Mouse (Mus musculus): ENCODE results near the gene Rer1.

Rer1 gene

DNA sequence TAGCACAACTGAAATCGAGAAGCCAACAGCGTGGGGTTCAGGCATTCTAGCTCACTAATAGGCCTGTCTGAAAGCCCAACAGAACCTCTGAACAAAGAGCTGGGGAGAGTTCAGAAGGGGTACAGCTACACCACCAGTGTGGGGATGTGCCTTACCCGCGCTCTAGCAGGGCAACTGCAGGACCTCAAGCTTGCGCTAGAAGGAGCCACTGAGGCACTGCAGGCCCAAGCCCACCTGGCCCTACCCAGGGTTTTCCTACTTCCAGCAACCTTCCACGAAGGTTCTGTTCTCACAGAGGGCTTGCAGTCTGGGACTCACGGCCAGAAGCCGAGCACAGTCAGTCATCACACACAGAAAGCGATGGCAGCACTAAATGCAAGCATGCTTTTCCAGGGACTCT, 11.0 kb downstream of the Rer1 start:
- no peak for DNase-seq (ENCODE audit: low spot score in 2 of 2)

DNA sequence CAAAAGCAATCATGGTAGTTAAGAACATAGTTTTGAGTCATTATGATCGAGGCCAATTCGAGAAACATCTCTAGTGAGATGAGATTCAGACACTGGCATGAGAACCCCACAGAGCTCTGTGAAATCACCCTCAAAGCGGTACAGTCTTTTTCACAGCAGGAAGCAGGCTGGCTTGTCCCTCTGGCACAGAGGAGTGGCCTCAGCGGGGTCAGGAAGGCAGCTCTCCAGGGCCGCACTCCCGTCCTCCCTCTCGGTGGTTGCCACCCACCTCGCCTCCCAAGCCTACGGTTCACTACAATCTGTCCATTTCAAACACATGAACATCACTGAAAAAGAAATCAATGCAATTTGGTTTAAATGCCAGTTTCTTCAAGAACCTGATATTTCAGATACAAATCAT, 11.8 kb downstream of the Rer1 start:
- no peak for DNase-seq (ENCODE audit: low spot score in 2 of 2)

DNA sequence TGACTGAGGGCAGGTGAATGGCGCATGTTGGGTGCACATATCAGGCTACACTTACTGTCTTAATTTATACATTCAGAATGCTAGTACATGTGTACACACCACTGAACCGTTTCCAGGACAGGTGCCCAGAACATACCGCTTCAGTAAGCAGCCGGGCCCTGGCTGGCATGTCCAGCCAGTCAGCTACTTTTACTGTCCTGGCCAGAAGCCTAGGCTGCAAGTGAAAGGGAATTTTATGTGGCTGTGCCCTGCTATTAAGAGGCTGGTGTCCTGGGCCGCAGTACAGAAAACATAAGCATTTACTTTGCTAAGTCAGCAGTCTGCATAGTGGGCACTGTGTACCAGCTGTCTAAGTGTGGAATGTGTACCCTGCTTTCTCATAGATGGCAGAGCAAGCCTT, 15.3 kb downstream of the Rer1 start:
- no peak for DNase-seq (ENCODE audit: low spot score in 2 of 2)

DNA sequence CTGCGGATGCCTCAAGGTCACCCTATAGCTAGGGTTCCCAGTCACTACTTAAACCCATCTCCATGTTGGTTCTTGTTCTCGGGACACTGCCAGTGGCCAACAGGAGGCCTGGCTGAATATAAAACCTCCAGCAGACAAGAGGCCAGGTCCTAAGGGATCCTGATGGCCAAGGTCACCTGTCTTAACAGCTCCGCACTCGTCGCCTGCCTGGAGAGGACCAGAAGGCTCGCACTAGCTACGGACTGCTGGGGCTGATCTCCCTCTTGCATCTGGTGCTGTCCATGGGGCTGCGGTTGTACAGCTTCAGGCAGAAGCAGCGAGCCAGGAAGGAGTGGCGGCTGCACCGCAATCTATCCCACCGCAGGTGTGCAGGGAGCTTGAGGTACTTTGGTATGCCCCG, 16.0 kb downstream of the Rer1 start:
- no peak for DNase-seq (ENCODE audit: low spot score in 2 of 2)

DNA sequence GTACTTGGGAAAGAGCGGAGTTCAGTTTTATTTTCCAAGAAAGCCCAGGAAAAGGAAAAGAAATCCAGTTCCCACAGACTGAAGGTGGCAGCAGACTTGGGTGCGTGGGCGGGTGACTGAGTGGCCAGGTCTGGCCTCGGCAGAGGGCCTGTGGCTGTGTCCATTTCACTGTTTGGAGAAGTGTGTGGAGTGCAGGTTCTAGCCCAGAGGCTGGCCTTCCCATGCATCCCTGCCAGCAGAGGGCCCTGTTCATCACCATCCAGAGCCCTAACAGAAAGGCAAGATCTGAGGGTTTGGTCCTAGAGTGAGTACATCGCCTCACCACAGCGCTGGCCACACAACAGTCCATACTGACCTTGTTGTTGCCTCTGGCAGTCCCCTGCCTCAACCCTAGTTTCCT, 17.0 kb downstream of the Rer1 start:
- DNase-seq (ENCODE audit: low spot score in 2 of 2), result no peak

DNA sequence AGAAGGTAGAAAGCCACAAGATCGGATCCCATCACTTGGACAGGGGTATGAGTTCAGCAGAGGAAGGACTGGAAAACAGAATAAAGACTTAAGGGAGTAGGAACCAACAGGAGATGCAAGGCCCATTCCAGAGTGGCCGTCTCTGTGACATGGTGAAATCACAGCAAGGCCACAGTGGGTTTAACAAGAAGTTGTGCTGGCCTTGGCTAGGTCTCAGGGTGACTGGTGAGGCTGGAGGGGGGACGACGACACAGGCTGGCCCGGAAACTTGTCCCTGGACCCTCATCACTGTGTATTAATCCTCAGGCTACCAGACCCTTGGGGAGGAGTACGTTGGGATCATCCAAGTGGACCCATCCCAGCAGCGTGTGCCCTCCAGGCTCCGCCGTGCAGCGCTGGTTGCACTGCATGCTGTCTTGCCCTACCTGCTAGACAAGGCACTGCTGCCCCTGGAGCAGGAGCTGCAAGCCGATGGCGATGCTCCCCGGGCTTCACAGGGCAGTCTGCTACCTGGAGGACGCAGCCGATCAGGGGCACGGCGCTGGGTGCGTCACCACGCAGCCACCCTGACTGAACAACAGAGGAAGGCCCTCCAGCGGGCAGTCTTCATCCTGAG, 17.7 kb downstream of the Rer1 start:
- no peak for DNase-seq (ENCODE audit: low spot score in 2 of 2)

DNA sequence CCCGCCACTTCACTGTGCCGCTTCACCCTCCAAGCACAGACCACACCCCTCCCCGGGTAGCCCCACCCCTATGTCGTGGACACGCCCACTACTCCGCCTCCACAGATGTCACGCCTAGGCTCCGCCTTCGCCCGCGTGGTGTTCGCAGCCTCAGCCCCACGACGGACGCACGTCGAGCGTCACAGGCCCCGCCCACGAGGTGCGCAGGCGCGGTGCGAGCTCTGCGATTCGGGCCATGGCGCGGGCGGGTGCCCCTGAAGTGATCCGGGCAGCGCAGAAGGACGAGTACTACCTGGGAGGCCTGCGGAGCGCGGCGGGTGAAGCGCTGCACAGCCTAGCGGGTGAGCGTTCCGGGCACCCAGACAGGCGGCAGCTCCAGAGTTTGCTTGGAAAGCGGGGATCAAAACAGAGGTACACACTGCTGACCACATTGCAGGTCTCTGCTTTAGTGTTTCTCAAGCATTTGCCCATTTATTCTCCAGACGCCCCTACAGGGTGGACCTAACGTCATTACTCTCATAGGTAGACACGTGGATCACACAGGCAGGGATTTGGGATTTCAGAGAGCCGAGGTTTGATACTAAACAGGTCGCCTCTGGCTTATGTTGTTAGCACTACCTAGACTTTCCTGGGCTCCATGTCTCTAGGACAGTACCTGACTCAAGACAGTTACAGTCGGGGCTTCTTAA, 19.2 kb downstream of the Rer1 start, which contains the start of gene Pex10:
TSS of gene Pex10 (plus strand) at position 183 of the 689 bp plus-strand sequence.
- peak; percentile 96 for DNase-seq (ENCODE audit: low spot score in 2 of 2)

DNA sequence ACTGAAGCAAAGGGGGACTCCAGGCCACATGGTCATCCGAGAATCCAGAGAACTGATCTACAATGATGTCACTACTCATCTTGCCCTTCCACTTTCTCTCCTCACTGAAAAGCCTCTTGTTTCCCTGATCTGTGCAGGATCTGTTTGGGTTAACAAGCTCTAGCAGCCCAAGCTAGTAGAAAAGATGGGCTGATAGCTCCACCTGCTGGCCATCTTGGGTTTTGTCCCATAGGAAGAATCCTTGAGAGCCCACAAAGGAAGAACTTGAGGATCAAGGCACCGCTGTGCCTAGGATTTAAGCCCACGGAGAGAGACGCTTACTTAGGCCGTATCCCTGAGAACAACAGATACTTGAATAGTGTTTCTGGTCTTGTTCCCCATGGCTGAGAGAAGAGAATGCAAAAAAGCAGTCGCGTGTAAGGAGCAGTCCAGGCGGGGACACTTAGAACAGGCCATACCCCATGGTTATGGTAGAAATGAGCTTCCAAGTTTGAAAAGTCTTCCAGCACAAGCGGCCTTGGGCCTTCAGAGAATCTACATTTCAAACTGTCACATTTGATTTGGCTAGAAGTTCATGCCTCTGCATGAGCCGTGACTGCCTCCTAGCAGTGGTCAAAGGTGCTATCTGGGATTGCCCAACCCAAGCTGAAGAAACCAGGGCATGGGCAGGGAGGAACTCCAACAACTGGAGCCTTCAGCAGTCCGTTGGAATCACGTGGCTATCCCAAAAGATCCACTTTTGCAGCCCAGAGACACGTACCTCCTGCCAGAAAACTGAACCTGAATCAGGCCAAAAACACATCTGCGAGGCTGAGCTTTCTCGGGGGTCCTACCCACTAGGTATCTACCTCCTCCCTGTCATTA, 20.0 kb downstream of the Rer1 start:
- DNase-seq (ENCODE audit: low spot score in 2 of 2), result peak; percentile 78 to 91

DNA sequence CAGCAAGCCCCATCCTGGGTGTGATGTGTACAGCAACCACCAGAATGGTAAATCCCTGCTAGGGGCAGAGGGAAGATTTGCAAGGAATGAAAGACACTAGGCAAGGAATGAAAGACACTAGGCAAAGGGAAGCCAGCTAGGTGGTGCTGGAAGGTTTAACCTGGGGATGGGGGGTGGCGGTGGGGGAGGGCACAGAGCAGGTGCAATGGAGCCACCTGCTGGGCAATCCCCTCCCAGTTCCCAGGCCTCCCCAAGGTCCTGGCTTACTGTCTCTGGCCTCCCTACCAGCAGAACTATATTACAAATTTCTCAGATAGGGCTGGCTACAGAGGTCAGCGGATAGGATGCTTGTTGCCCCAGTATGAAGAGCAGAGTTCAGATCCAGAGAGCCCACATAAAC, 21.7 kb downstream of the Rer1 start:
- no peak for DNase-seq (ENCODE audit: low spot score in 2 of 2)

DNA sequence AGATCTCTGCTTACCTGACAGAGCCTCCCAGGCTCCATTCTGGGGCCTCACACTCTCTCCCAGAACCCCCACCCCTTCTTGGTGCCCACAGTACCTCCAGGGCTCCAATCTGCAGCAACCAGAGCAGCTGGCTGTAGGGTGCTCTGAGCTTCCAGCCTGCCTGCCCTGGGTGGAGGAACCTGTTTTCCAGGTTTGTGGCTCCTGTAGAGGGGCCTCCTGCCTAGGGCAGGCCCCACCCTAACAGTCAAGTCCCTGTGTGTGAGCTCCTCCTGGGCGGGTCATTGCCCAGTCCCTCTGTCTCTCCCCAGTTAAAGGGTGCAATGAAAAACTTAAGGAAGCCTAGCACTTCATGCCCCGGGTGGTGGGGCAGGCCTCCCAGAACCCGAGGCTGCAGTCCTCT, 22.3 kb downstream of the Rer1 start:
- DNase-seq (ENCODE audit: low spot score in 2 of 2), result no peak

DNA sequence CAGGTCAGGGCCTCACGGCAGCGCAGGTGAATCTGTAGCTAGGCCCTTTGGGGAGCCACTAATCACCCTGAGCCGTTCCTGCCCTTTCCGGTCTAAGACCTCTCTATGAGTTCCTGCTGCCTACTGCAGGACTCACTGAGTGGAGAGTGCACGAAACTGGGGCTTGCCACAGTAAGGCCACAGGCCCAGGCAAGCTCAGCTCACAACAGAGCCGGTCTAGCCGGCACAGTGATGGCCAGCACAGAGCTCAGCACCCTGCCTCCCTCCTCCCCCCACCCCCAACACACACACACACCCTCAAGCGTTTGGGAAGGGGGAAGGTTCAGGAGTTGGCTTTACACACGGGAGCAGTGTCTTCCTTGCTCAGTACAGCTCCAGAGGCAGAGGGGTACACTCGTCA, 27.9 kb downstream of the Rer1 start:
- no peak for DNase-seq (ENCODE audit: low spot score in 2 of 2)

DNA sequence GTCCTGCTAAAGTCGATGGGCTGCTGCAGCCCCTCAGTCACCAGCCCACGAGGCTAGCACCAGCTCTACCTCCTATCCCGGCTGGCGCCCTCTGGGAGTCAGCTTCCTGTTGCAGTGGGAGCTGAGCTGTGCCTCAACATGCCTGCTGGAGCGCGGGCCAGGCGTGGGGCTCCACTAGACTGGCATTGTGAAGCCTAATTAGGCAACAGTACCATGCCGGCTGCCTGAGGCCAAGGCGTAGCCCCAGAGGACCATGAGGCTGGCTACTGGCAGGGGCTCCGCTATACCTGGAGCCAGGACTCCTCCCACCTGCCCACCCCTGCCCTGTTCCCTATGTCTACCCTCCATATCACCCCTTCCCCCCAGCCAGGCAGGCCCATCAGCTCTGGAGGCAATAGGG, 29.5 kb downstream of the Rer1 start, which contains the start of gene Plch2:
TSS of gene Plch2 (minus strand) at position 61 of the 400 bp plus-strand sequence.
- DNase-seq (ENCODE audit: low spot score in 2 of 2), result no peak

DNA sequence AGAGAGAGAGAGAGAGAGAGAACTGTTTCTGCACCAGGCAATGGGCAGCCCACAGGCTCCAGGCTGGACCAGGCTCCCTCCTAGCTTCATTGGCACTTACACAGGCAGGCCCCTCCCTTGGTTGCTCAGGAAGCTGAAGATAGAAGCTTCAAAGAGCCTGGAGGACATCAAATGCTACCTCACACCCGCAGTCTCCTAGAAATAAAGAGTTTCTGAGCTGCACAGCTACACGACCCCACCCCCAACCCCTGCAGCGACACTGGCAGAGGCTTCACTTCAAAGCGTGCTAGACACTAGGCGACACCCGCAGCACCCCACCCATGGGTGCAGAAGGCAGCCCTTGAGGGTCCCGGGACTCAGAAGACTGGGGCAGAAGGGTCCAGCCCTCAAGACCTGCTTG, 36.1 kb downstream of the Rer1 start:
- no peak for DNase-seq (ENCODE audit: low spot score in 2 of 2)

DNA sequence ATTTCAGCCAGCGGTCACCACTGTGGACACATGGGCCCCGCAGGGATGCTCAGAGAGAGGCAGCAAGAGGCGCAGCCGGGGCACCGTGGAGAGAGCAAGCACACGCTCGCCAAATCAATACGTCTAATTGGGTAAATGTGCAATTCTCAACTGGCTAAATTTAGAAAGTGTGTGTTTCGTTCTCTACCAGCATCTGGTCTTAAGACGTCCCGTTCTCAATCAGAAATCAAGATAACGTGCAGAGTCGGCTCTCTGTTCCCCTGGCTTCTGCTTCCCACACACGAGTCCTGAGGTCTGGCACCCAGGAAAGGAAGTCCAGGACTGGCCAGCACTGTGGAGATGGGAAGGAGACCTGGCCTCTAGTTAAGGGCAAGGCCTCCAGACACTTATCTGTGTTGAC, 39.5 kb downstream of the Rer1 start:
- DNase-seq (ENCODE audit: low spot score in 2 of 2), result no peak

DNA sequence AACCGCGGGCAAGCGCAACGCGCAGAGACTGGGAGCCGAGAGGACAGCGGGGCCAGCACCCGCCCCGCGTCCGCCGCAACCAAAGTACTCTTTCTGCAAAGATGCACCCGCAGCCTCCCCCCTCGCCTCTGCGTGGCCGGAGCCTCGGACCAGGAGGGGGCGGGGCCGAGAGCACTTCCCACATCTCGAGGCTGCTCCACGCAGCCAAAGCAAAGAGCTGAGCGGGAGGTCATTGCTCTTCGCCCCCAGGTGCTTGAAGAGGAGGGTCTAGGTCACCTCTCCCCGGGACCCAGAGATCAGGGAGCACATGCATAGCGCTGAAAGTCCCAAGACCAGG, 42.9 kb downstream of the Rer1 start:
- no peak for DNase-seq (ENCODE audit: low spot score in 2 of 2)

DNA sequence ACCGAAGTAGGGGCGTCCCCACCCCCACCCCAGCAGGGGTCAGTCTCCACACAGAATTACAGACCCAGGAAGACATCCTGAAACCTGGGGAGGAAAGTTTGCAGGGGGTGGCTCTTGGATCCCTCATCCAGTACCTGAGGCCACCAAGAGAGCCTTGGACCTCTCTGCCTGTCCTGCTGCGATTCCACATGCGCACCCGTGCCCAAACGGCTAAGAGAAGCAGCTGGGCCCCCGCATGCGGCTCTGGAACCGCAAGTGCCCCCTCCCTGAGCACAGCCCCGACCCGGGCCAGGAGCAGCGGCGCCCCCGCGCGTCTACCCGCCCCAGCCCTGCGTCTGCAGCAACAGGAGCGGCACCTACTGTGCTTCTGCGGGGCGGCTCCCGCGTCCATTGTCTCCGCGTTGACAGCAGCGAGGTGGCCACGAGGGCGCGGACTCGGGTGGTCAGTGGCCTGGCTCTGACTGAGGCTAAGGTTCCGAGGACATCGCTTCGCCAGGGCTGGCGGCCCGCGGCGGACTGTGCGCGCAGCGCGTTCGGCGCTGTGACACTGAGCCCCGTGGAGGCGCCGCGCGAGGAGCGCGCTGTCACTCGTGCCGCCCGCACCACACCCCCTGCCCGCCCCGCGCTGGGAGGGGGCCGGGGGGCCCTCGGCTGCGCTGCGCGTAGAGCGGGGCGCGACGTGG, 43.4 kb downstream of the Rer1 start:
- DNase-seq (ENCODE audit: low spot score in 2 of 2), result no peak

DNA sequence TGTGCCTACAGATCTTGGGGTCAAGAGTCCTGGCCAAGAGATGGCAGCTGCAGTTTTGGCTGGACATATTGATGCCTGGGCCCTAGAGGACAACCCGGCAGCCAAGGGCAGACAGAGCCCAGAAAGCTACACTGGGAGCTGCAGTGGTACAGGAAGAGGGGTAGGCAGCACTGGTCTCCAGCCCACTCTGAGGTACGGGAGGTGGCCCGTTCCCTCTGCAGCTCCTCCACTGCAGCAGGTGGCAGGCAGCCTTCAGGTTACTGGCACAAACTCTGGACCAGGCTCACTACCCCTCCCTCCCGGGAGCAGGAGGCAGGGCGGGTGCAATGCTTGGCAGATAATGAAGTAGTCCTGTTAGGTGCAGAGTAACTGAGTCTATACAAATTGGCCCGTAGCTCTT, 45.5 kb downstream of the Rer1 start:
- no peak for DNase-seq (ENCODE audit: low spot score in 2 of 2)

DNA sequence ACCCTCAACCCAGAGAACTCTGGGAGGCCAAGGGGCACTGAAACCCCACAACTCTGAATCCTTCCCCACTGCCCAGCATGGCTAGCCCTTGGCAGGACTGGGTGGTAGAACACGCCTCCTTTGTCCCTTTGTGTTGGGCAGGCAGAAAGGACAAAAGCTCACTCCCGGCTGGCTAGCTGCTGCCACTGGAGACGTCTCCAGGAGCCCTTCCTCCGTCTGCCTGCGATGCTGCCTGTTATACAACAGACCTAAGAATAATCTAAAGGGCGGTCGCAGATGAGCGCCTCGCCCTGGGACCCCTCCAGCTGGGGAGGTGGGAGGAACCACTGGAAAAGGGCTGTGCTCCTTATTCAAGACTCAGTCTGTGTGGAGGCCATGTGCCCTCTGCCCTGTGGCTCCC, 46.0 kb downstream of the Rer1 start:
- DNase-seq (ENCODE audit: low spot score in 2 of 2), result no peak

DNA sequence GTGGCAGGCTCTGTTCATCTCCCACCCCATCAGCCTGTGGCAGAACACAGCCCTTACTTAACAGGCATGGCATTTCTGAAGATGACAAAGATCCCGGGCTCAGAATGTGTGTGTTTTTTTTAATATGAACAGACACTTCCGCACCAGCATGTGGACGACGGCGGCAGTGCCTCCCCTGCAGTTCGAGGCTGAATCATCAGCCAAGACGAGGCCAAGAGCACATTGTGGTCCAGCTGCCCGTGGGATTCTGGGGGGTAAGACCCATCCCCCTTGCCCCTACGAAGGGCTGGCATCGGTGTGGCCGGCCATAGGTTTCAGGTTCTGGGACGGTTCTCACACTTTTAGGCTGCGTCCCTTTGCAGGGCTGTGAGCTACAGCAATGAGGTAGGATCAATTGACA, 51.4 kb downstream of the Rer1 start:
- no peak for DNase-seq (ENCODE audit: low spot score in 2 of 2)

DNA sequence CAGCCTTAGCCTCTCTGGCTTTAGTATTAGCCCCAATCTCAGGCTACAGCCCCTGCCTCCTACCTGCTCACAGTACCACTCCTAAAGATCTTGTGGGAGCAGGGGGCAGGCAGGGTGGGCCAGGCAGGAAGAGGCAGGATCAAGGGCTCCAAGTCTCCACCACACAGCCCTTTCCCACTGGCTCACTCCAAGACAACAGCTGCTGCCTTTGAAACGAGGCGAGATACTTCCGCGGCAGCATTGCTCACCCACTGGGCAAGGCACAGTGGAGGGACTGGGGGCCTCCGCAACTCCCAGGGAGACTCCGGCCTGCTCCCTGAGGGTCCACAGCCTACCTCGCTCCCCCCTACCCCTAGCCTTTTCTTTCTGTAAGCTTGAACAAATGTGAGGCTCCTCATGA, 52.0 kb downstream of the Rer1 start:
- DNase-seq (ENCODE audit: low spot score in 2 of 2), result no peak

DNA sequence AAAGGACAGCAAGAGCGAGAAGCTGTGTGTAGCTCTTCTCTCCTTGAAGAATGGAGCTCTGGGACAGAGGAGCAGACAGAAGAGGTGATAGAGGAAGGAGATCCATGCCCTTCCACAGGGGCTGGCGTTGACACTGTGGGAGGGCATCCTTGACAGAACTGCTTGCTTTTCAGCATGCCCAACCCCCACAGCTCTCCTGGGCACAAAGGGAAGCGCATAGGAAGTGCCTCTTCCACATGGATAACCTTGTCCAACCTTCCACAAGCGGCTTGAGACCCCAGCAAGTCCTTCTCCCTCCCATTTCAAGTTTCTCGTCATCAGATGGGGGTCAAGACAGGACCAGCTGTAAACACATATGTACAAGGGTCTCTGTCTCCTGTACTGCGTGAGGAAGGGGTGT, 53.1 kb downstream of the Rer1 start:
- no peak for DNase-seq (ENCODE audit: low spot score in 2 of 2)

Measured in heart, adult 9 months (tissue).